Mouse (Mus musculus) MEL (cell line): ENCODE results near the gene Zfp740.

Experiments used
- EP300 ChIP-seq, 2 experiments: IDR thresholded peaks; 2 replicates each; pipeline ENCODE4 v1.6.1; 2011; ENCODE audit warnings: improper control_type of control experiment in 2 of 2, low read length in 2 of 2, low read depth in 1 of 2, mild to moderate bottlenecking in 1 of 2
- ETS1 ChIP-seq: IDR thresholded peaks from 2 replicates; pipeline ENCODE4 v1.6.1; 2012; ENCODE audit warnings: low read depth, mild to moderate bottlenecking, inconsistent platforms, low read length, improper control_type of control experiment, moderate library complexity
- GATA1 ChIP-seq: IDR thresholded peaks from 2 replicates; pipeline ENCODE4 v1.6.1; 2011; ENCODE audit warnings: low read depth, low read length, improper control_type of control experiment
- MXI1 ChIP-seq: IDR thresholded peaks from 2 replicates; pipeline ENCODE4 v1.6.1; 2011; ENCODE audit warnings: mild to moderate bottlenecking, low read depth, low read length, improper control_type of control experiment
- SMC3 ChIP-seq: IDR thresholded peaks from 2 replicates; pipeline ENCODE4 v1.6.1; 2011; ENCODE audit warnings: low read depth, low read length, improper control_type of control experiment
- TAL1 ChIP-seq: IDR thresholded peaks from 2 replicates; pipeline ENCODE4 v1.6.1; 2012; ENCODE audit warnings: mild to moderate bottlenecking, inconsistent platforms, low read length, moderate library complexity, mixed read lengths
- UBTF ChIP-seq: IDR thresholded peaks from 2 replicates; pipeline ENCODE4 v1.6.1; 2012; ENCODE audit warnings: low read depth, mild to moderate bottlenecking, inconsistent platforms, low read length, improper control_type of control experiment, moderate library complexity, borderline replicate concordance; ENCODE audit not compliant: insufficient read depth
- ZC3H11A ChIP-seq: IDR thresholded peaks from 2 replicates; pipeline ENCODE4 v1.6.1; 2012; ENCODE audit warnings: low read depth, mild to moderate bottlenecking, inconsistent platforms, low read length, improper control_type of control experiment
- ZMIZ1 ChIP-seq: IDR thresholded peaks from 2 replicates; pipeline ENCODE4 v1.6.1; 2012; ENCODE audit warnings: low read depth, mild to moderate bottlenecking, inconsistent platforms, low read length, improper control_type of control experiment, moderate library complexity

- TF ChIP-seq SMC3 (peak; percentile 7; the same call in 1 of the 2 replicates), EP300 (IDR thresholded peaks at IDR 0.05; ENCODE audit: low read depth in 1 of 2, low read length in 2 of 2) (peak; percentile 60 to 63), MXI1 (no peak), ZC3H11A (no peak), ETS1 (peak; percentile 47; the same call in 1 of the 2 replicates), UBTF (no peak), TAL1 (peak; percentile 54), ZMIZ1 (0 out of 2 replicates have a peak, but pooled peaks have one; percentile 32), GATA1 (peak; percentile 84)
Measured at GRCm38 (mm10) chr15:102176571-102177316, 26.3 kb upstream of the Zfp740 start.
